Mouse (Mus musculus): ENCODE results near the gene A930004D18Rik. TPM values are rescaled to one million over a fixed set of nuclear protein-coding genes. Genes with fewer than 3 reads are reported as not detected.

A930004D18Rik gene
- polyA plus RNA-seq, 1 experiment = not detected

DNA sequence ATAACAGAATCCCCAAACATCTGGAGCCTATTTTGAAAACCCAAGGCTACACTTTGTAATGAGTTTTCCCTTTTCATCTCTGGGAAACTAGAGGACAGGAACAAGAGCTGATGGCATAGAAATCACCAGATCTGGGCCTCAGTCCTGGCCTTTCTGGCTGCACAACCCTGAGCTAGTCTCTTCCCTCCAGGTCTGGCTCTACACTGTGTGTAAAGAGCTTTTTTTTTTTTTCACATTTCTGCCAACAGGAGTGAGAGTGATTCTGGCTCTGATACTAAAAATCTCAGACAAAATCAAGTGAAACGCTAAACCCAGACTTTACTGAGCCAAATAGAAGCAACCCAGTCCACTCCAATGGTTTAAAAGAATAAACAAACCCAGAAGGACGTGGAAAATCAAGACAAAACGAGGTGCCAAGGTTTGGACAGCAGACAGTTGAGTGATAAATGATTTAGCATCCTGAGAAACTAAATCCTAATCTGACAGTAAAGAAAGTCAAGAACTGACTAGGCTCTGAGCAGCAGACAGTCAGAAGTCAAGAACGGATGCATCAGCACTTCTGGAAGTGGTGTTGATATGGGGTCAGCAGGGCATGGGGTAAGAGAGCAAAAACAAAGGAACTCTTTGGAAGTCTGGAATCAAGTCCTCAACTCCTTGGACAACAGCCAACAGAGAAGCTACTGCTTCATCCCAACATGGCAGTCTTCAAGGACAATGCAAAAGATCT lies 61.8 kb downstream of the A930004D18Rik start:
- Histone ChIP-seq H3K9me3 (ENCODE audit: control insufficient read depth, low read length) (no peaks in the 10 kb centered on the region), H3K27me3 (ENCODE audit: control insufficient read depth) (no peaks in the 10 kb centered on the region), H3K36me3 (ENCODE audit: control insufficient read depth) (no peaks in the 10 kb centered on the region), H3K4me1 (ENCODE audit: control insufficient read depth) (no peaks in the 10 kb centered on the region), H3K4me3 (replicated peaks) (no peak overlapping the region)
- no peak for TF ChIP-seq GATA1 (IDR thresholded peaks at IDR 0.05; ENCODE audit: low read length)
- TF ChIP-seq TAL1 (IDR thresholded peaks at IDR 0.05; ENCODE audit: low read length) = no peak

Other genes with a start within 250 kb of the A930004D18Rik start
- gene H2al2a, start 40.8 kb downstream of the A930004D18Rik start, polyA plus RNA-seq (2012) = not detected in 2 replicates
- not detected in 2 replicates for gene Skida1, start 11.3 kb upstream of the A930004D18Rik start, polyA plus RNA-seq (2012)
- gene Mllt10, start 17.5 kb upstream of the A930004D18Rik start, polyA plus RNA-seq (2012) = 1.3 and 1.5 TPM in 2 replicates

Data from erythroblast, embryonic 14.5 days (primary cell).